Mouse (Mus musculus): ENCODE results near the gene Slu7. TPM values are rescaled to one million over a fixed set of nuclear protein-coding genes. Genes with fewer than 3 reads are reported as not detected.

Slu7 gene
- polyA plus RNA-seq, 1 experiment from 2014 or later = 55.4 TPM

DNA sequence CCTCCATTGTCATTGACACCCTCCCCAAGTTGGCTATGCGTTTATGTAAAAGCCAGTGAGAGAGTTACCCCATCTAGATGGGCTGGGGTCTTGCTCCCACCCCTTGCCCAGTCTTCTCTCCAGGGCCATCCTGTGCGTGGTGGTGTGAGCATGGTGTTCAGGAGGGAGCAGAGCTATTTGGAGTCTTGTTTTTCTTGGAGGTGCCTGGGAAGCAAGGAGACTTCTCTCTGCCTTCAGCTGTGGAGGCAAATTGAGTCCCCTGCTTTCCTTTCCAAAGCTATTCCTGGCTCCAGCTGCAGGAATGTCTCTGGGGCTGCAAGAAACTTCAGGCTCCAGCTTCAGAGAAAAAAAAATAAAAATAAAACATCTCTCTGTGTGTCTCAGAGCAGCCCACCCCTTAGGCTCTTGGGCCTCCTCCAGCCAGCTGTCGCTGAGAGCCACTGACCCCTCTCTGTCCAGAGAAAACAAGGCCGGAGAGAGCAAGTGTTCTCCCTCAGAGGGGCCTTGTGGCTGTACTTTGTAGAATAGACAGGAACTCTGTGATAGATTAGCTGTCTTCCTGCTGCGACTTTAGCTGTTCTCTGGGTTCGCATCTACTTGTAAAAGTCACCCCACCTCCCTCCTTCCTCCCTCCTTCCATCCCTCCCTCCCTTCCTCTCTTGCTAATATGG is 49.7 kb downstream of the Slu7 start:
- WGBS = 26% methylated on average over 6 of the region's 6 CpGs
- no peaks in the 10 kb centered on the region for H3K36me3 ChIP-seq (ENCODE audit: control insufficient read depth, insufficient read depth, low read length)
- H3K9ac ChIP-seq (replicated peaks; ENCODE audit: low read depth, low read length) = no peak overlapping the region
- H3K4me2 ChIP-seq (replicated peaks; ENCODE audit: low read depth, low read length) = no peak overlapping the region
- peaks cover 28% of the 10 kb centered on the region for H3K4me1 ChIP-seq (ENCODE audit: control insufficient read depth, insufficient read depth, low read length)
- H3K4me3 ChIP-seq (ENCODE audit: low read depth, low read length) = no peak overlapping the region
- H3K9me3 ChIP-seq (ENCODE audit: control insufficient read depth, low read depth, low read length) = no peaks in the 10 kb centered on the region
- no peaks in the 10 kb centered on the region for H3K27me3 ChIP-seq (ENCODE audit: control insufficient read depth, insufficient read depth, low read length)
- peak; percentile 69; the same call in 1 of the 2 replicates for ATAC-seq (ENCODE audit: insufficient number of reproducible peaks, insufficient read depth, low FRiP score, low read depth)
- H3K27ac ChIP-seq (ENCODE audit: low read length) = peak overlapping the region; percentile 68; the same call in 1 of the 2 replicates

DNA sequence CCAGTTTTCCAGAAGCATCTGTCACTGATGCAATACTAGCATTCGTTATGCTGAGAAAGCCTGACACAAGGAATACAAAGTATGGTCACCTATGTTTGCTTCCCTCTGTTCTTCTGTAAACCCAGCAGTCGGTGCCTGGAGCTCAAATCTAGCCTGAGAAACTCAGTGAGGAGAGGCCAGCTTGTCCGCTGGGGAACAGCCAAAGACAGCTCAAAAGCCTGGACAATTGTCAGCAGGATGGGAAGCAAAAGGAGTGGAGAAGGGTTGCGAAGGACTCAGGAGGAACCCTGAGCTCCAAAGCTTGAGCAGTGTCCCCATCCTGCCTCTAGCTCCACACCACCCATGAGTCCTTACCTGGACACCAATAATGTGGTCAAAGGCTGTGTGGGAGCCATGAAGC is 50.5 kb downstream of the Slu7 start:
- WGBS = 57% methylated on average over 4 of the region's 4 CpGs
- Histone ChIP-seq H3K4me1 (ENCODE audit: control insufficient read depth, insufficient read depth, low read length) (peaks cover 28% of the 10 kb centered on the region), H3K27me3 (ENCODE audit: control insufficient read depth, insufficient read depth, low read length) (no peaks in the 10 kb centered on the region), H3K4me3 (ENCODE audit: low read depth, low read length) (no peak overlapping the region), H3K27ac (ENCODE audit: low read length) (peak overlapping the region; percentile 63; the same call in 1 of the 2 replicates), H3K4me2 (replicated peaks; ENCODE audit: low read depth, low read length) (no peak overlapping the region), H3K9ac (replicated peaks; ENCODE audit: low read depth, low read length) (no peak overlapping the region), H3K36me3 (ENCODE audit: control insufficient read depth, insufficient read depth, low read length) (no peaks in the 10 kb centered on the region), H3K9me3 (ENCODE audit: control insufficient read depth, low read depth, low read length) (no peaks in the 10 kb centered on the region)
- ATAC-seq (ENCODE audit: insufficient number of reproducible peaks, insufficient read depth, low FRiP score, low read depth) = no peak

GRCm38 (mm10) chr11:43484652-43485051 is 51.1 kb downstream of the Slu7 start:
- WGBS = 53% methylated on average over 11 of the region's 11 CpGs
- no peaks in the 10 kb centered on the region for H3K9me3 ChIP-seq (ENCODE audit: control insufficient read depth, low read depth, low read length)
- no peak overlapping the region for H3K27ac ChIP-seq (ENCODE audit: low read length)
- no peak overlapping the region for H3K4me2 ChIP-seq (replicated peaks; ENCODE audit: low read depth, low read length)
- peak; percentile 29; the same call in 1 of the 2 replicates for ATAC-seq (ENCODE audit: insufficient number of reproducible peaks, insufficient read depth, low FRiP score, low read depth)
- H3K9ac ChIP-seq (replicated peaks; ENCODE audit: low read depth, low read length) = no peak overlapping the region
- H3K4me1 ChIP-seq (ENCODE audit: control insufficient read depth, insufficient read depth, low read length) = peaks cover 28% of the 10 kb centered on the region
- H3K36me3 ChIP-seq (ENCODE audit: control insufficient read depth, insufficient read depth, low read length) = no peaks in the 10 kb centered on the region
- H3K4me3 ChIP-seq (ENCODE audit: low read depth, low read length) = no peak overlapping the region
- H3K27me3 ChIP-seq (ENCODE audit: control insufficient read depth, insufficient read depth, low read length) = no peaks in the 10 kb centered on the region

- Histone ChIP-seq H3K27me3 (ENCODE audit: control insufficient read depth, insufficient read depth, low read length) (no peaks in the 10 kb centered on the region), H3K4me2 (replicated peaks; ENCODE audit: low read depth, low read length) (no peak overlapping the region), H3K27ac (ENCODE audit: low read length) (no peak overlapping the region), H3K9me3 (ENCODE audit: control insufficient read depth, low read depth, low read length) (no peaks in the 10 kb centered on the region), H3K9ac (replicated peaks; ENCODE audit: low read depth, low read length) (no peak overlapping the region), H3K36me3 (ENCODE audit: control insufficient read depth, insufficient read depth, low read length) (no peaks in the 10 kb centered on the region), H3K4me3 (ENCODE audit: low read depth, low read length) (no peak overlapping the region), H3K4me1 (ENCODE audit: control insufficient read depth, insufficient read depth, low read length) (peaks cover 28% of the 10 kb centered on the region)
- ATAC-seq (ENCODE audit: insufficient number of reproducible peaks, insufficient read depth, low FRiP score, low read depth) = no peak
- WGBS = 80% methylated on average over 9 of the region's 9 CpGs
Measured at GRCm38 (mm10) chr11:43485855-43486254, 52.3 kb downstream of the Slu7 start.

GRCm38 (mm10) chr11:43492663-43493062 is 59.1 kb downstream of the Slu7 start:
- 29% methylated on average over 7 of the region's 7 CpGs for WGBS
- peak; percentile 34; the same call in 1 of the 2 replicates for ATAC-seq (ENCODE audit: insufficient number of reproducible peaks, insufficient read depth, low FRiP score, low read depth)

GRCm38 (mm10) chr11:43493815-43494409 is 60.4 kb downstream of the Slu7 start:
- no peaks in the 10 kb centered on the region for H3K27me3 ChIP-seq (ENCODE audit: control insufficient read depth, insufficient read depth, low read length)
- no peak overlapping the region for H3K27ac ChIP-seq (ENCODE audit: low read length)
- 20% methylated on average over 6 of the region's 6 CpGs for WGBS
- H3K4me3 ChIP-seq (ENCODE audit: low read depth, low read length) = no peak overlapping the region
- no peaks in the 10 kb centered on the region for H3K4me1 ChIP-seq (ENCODE audit: control insufficient read depth, insufficient read depth, low read length)
- H3K9ac ChIP-seq (replicated peaks; ENCODE audit: low read depth, low read length) = no peak overlapping the region
- H3K9me3 ChIP-seq (ENCODE audit: control insufficient read depth, low read depth, low read length) = no peaks in the 10 kb centered on the region
- no peak for ATAC-seq (ENCODE audit: insufficient number of reproducible peaks, insufficient read depth, low FRiP score, low read depth)
- no peaks in the 10 kb centered on the region for H3K36me3 ChIP-seq (ENCODE audit: control insufficient read depth, insufficient read depth, low read length)
- H3K4me2 ChIP-seq (replicated peaks; ENCODE audit: low read depth, low read length) = no peak overlapping the region

More at GRCm38 (mm10) chr11:43492663-43493062, 59.1 kb downstream of the Slu7 start:
- H3K4me2 ChIP-seq (replicated peaks; ENCODE audit: low read depth, low read length) = no peak overlapping the region
- no peak overlapping the region for H3K4me3 ChIP-seq (ENCODE audit: low read depth, low read length)
- H3K36me3 ChIP-seq (ENCODE audit: control insufficient read depth, insufficient read depth, low read length) = no peaks in the 10 kb centered on the region
- no peaks in the 10 kb centered on the region for H3K27me3 ChIP-seq (ENCODE audit: control insufficient read depth, insufficient read depth, low read length)
- H3K9me3 ChIP-seq (ENCODE audit: control insufficient read depth, low read depth, low read length) = no peaks in the 10 kb centered on the region
- H3K27ac ChIP-seq (ENCODE audit: low read length) = no peak overlapping the region
- H3K9ac ChIP-seq (replicated peaks; ENCODE audit: low read depth, low read length) = no peak overlapping the region
- H3K4me1 ChIP-seq (ENCODE audit: control insufficient read depth, insufficient read depth, low read length) = no peaks in the 10 kb centered on the region

GRCm38 (mm10) chr11:43495037-43495436 is 61.5 kb downstream of the Slu7 start:
- no peaks in the 10 kb centered on the region for H3K27me3 ChIP-seq (ENCODE audit: control insufficient read depth, insufficient read depth, low read length)
- no peak overlapping the region for H3K27ac ChIP-seq (ENCODE audit: low read length)
- ATAC-seq (ENCODE audit: insufficient number of reproducible peaks, insufficient read depth, low FRiP score, low read depth) = no peak
- 50% methylated on average over 8 of the region's 8 CpGs for WGBS
- H3K36me3 ChIP-seq (ENCODE audit: control insufficient read depth, insufficient read depth, low read length) = no peaks in the 10 kb centered on the region
- H3K9ac ChIP-seq (replicated peaks; ENCODE audit: low read depth, low read length) = no peak overlapping the region
- no peak overlapping the region for H3K4me3 ChIP-seq (ENCODE audit: low read depth, low read length)
- no peaks in the 10 kb centered on the region for H3K9me3 ChIP-seq (ENCODE audit: control insufficient read depth, low read depth, low read length)
- H3K4me1 ChIP-seq (ENCODE audit: control insufficient read depth, insufficient read depth, low read length) = no peaks in the 10 kb centered on the region
- no peak overlapping the region for H3K4me2 ChIP-seq (replicated peaks; ENCODE audit: low read depth, low read length)

GRCm38 (mm10) chr11:43495532-43495931 is 62.0 kb downstream of the Slu7 start:
- H3K27ac ChIP-seq (ENCODE audit: low read length) = no peak overlapping the region
- no peak for ATAC-seq (ENCODE audit: insufficient number of reproducible peaks, insufficient read depth, low FRiP score, low read depth)
- H3K9ac ChIP-seq (replicated peaks; ENCODE audit: low read depth, low read length) = no peak overlapping the region
- no peaks in the 10 kb centered on the region for H3K4me1 ChIP-seq (ENCODE audit: control insufficient read depth, insufficient read depth, low read length)
- H3K4me2 ChIP-seq (replicated peaks; ENCODE audit: low read depth, low read length) = no peak overlapping the region
- WGBS = 57% methylated on average over 3 of the region's 3 CpGs
- H3K27me3 ChIP-seq (ENCODE audit: control insufficient read depth, insufficient read depth, low read length) = no peaks in the 10 kb centered on the region
- no peaks in the 10 kb centered on the region for H3K9me3 ChIP-seq (ENCODE audit: control insufficient read depth, low read depth, low read length)
- H3K36me3 ChIP-seq (ENCODE audit: control insufficient read depth, insufficient read depth, low read length) = no peaks in the 10 kb centered on the region
- no peak overlapping the region for H3K4me3 ChIP-seq (ENCODE audit: low read depth, low read length)
